Mouse (Mus musculus) small intestine, adult 2 months (tissue): ENCODE data around the gene Tomm22.

Experiments
- CTCF ChIP-seq: fragments of 200-500 bp; IDR thresholded peaks from 2 replicates; pipeline ENCODE4 v1.5.1; 2012; ENCODE audit warnings: low read depth, mild to moderate bottlenecking, control low read depth, inconsistent platforms, low read length, moderate library complexity, mixed read lengths; ENCODE audit not compliant: insufficient replicate concordance, insufficient read length; ENCODE audit errors: extremely low read depth
- POLR2A ChIP-seq: fragments of 200-500 bp; IDR thresholded peaks from 2 replicates; pipeline ENCODE4 v1.6.1; 2012; ENCODE audit warnings: low read depth, mild to moderate bottlenecking, control low read depth, inconsistent platforms, low read length, moderate library complexity

GRCm38 (mm10) chr15:79697011-79697410 is 26.4 kb downstream of the Tomm22 start:
- no peak for TF ChIP-seq CTCF
- TF ChIP-seq POLR2A, result no peak
